Mouse (Mus musculus) bone marrow, adult 2 months (tissue): ENCODE results near the gene Tubb3.

ENCODE experiments used
- CTCF ChIP-seq: fragments of 200-500 bp; IDR thresholded peaks from 2 replicates; pipeline ENCODE4 v1.5.1; 2011; ENCODE audit warnings: low read length, control low read depth; ENCODE audit not compliant: control insufficient read depth, insufficient read depth
- POLR2A ChIP-seq: fragments of 200-500 bp; IDR thresholded peaks from 2 replicates; pipeline ENCODE4 v1.6.1; 2011; ENCODE audit warnings: low read depth, mild to moderate bottlenecking, control low read depth, low read length, borderline replicate concordance; ENCODE audit not compliant: control insufficient read depth

DNA sequence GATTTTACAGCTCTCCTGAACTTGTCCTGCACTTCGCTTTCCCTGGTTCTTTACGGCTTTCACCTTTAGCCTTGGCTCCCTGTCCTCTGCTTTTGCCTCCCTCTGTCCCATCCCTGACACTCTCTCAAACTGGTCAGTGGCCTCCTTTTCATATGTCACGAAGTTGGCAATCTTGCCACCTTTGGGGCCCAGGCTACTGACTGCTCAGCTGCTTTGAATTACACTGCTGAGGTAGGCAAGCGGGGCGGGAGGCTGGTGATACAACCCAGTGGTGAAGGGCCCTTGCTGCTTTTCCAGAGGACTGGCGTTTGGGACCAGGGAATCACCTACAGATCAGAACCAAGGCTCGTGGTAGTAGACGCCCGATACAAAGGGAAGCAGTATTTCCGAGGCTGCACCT, 35.5 kb upstream of the Tubb3 start:
- TF ChIP-seq POLR2A (no peak), CTCF (no peak)
